Mouse (Mus musculus) MEL (cell line): ENCODE measurements around the gene Tmem132b. TPM values are rescaled to one million over a fixed set of nuclear protein-coding genes. Genes with fewer than 3 reads are reported as not detected.

Source experiments
- DNase-seq: peaks from one replicate; pipeline ENCODE4 v3.0.0; 2011; ENCODE audit warnings: low read depth, low spot score
- H3K27ac ChIP-seq: 2 replicates; pipeline ENCODE4 v1.5.1; 2012; ENCODE audit warnings: low read depth, mild to moderate bottlenecking, control low read depth, low read length, moderate library complexity; ENCODE audit not compliant: control insufficient read depth
- H3K27me3 ChIP-seq, 2 experiments: fragments of 150-350 bp in 1 of 2; sonication (generic) in 1 of 2; 2 replicates each; pipeline ENCODE4 v1.6.1; 2012; ENCODE audit warnings: low read length in 2 of 2, mild to moderate bottlenecking in 2 of 2, improper control_type of control experiment in 1 of 2, moderate library complexity in 1 of 2; ENCODE audit not compliant: insufficient read depth in 2 of 2, control insufficient read depth in 1 of 2
- H3K36me3 ChIP-seq, 2 experiments: 2 replicates each; pipeline ENCODE4 v1.6.1; 2012 to 2014; ENCODE audit warnings: low read length in 2 of 2, improper control_type of control experiment in 1 of 2, inconsistent platforms in 1 of 2, mild to moderate bottlenecking in 1 of 2; ENCODE audit not compliant: insufficient read depth in 2 of 2, control insufficient read depth in 1 of 2
- H3K4me1 ChIP-seq, 2 experiments: fragments of 150-350 bp in 1 of 2; sonication (generic) in 1 of 2; 2 replicates each; pipeline ENCODE4 v1.6.1; 2012; ENCODE audit warnings: low read length in 2 of 2, improper control_type of control experiment in 1 of 2, mild to moderate bottlenecking in 1 of 2; ENCODE audit not compliant: insufficient read depth in 2 of 2, control insufficient read depth in 1 of 2
- H3K4me3 ChIP-seq, 2 experiments: fragments of 150-350 bp in 1 of 2; sonication (generic) in 1 of 2; 2 replicates each; pipeline ENCODE4 v1.5.1; 2012; ENCODE audit warnings: low read depth in 2 of 2, low read length in 2 of 2, mild to moderate bottlenecking in 2 of 2, moderate library complexity in 2 of 2, control low read depth in 1 of 2, improper control_type of control experiment in 1 of 2; ENCODE audit not compliant: control insufficient read depth in 1 of 2, insufficient read depth in 1 of 2
- H3K79me2 ChIP-seq: 2 replicates; pipeline ENCODE4 v1.6.1; 2012; ENCODE audit warnings: mild to moderate bottlenecking, low read length, moderate library complexity; ENCODE audit not compliant: control insufficient read depth, poor library complexity, insufficient read depth
- H3K9ac ChIP-seq: 2 replicates; pipeline ENCODE4 v1.6.1; 2012; ENCODE audit warnings: low read depth, mild to moderate bottlenecking, control low read depth, low read length, moderate library complexity; ENCODE audit not compliant: control insufficient read depth, poor library complexity, severe bottlenecking
- H3K9me3 ChIP-seq: fragments of 150-350 bp; sonication (generic); replicated peaks from 2 replicates; pipeline ENCODE4 v1.6.1; 2012; ENCODE audit warnings: mild to moderate bottlenecking, low read length, improper control_type of control experiment, moderate library complexity; ENCODE audit not compliant: insufficient read depth
- CHD1 ChIP-seq: IDR thresholded peaks from 2 replicates; pipeline ENCODE4 v1.6.1; 2012; ENCODE audit warnings: low read depth, mild to moderate bottlenecking, inconsistent platforms, low read length, improper control_type of control experiment
- CTCF ChIP-seq, 3 experiments: IDR thresholded peaks in 2 of 3; conservative IDR thresholded peaks in 1 of 3; 2 replicates each; pipeline ENCODE4 v1.5.1; 2011 to 2012; ENCODE audit warnings: low read length in 3 of 3, low read depth in 2 of 3, mild to moderate bottlenecking in 2 of 3, improper control_type of control experiment in 1 of 3, inconsistent platforms in 1 of 3, mixed read lengths in 1 of 3, moderate library complexity in 1 of 3; ENCODE audit not compliant: control insufficient read depth in 1 of 3, insufficient read depth in 1 of 3, poor library complexity in 1 of 3, severe bottlenecking in 1 of 3
- EP300 ChIP-seq, 2 experiments: IDR thresholded peaks; 2 replicates each; pipeline ENCODE4 v1.6.1; 2011; ENCODE audit warnings: improper control_type of control experiment in 2 of 2, low read length in 2 of 2, low read depth in 1 of 2, mild to moderate bottlenecking in 1 of 2
- GABPA ChIP-seq: IDR thresholded peaks from 2 replicates; pipeline ENCODE4 v1.6.1; 2012; ENCODE audit warnings: low read depth, mild to moderate bottlenecking, inconsistent platforms, low read length, improper control_type of control experiment, moderate library complexity
- HCFC1 ChIP-seq: IDR thresholded peaks from 2 replicates; pipeline ENCODE4 v1.6.1; 2012; ENCODE audit warnings: low read depth, mild to moderate bottlenecking, inconsistent platforms, low read length, improper control_type of control experiment, moderate library complexity
- JUND ChIP-seq: IDR thresholded peaks from 2 replicates; pipeline ENCODE4 v1.6.1; 2011; ENCODE audit warnings: low read depth, mild to moderate bottlenecking, improper control_type of control experiment, low read length
- KAT2A ChIP-seq: conservative IDR thresholded peaks from 2 replicates; pipeline ENCODE4 v1.6.1; 2012; ENCODE audit warnings: low read depth, low read length, improper control_type of control experiment, inconsistent platforms
- MAX ChIP-seq: IDR thresholded peaks from 2 replicates; pipeline ENCODE4 v1.6.1; 2011; ENCODE audit warnings: low read length, improper control_type of control experiment
- MAZ ChIP-seq: IDR thresholded peaks from 2 replicates; pipeline ENCODE4 v1.6.1; 2012; ENCODE audit warnings: low read depth, mild to moderate bottlenecking, inconsistent platforms, low read length, improper control_type of control experiment
- MYB ChIP-seq: IDR thresholded peaks from 2 replicates; pipeline ENCODE4 v1.6.1; 2011; ENCODE audit warnings: mild to moderate bottlenecking, low read depth, low read length, improper control_type of control experiment
- MYC ChIP-seq: IDR thresholded peaks from 2 replicates; pipeline ENCODE4 v1.6.1; 2011; ENCODE audit warnings: low read depth, mild to moderate bottlenecking, low read length, improper control_type of control experiment, moderate library complexity
- NRF1 ChIP-seq: IDR thresholded peaks from 2 replicates; pipeline ENCODE4 v1.6.1; 2014; ENCODE audit warnings: low read depth, mild to moderate bottlenecking, inconsistent platforms, low read length, improper control_type of control experiment, moderate library complexity; ENCODE audit not compliant: poor library complexity, insufficient read depth, severe bottlenecking
- POLR2AphosphoS2 ChIP-seq: IDR thresholded peaks from 2 replicates; pipeline ENCODE4 v1.6.1; 2011; ENCODE audit warnings: low read length, improper control_type of control experiment
- POLR2AphosphoS5 ChIP-seq: IDR thresholded peaks from 2 replicates; pipeline ENCODE4 v1.6.1; 2012; ENCODE audit warnings: low read depth, borderline replicate concordance, mild to moderate bottlenecking, inconsistent platforms, low read length, moderate library complexity, mixed read lengths
- RAD21 ChIP-seq: IDR thresholded peaks from 2 replicates; pipeline ENCODE4 v1.6.1; 2011; ENCODE audit warnings: mild to moderate bottlenecking, low read depth, low read length, improper control_type of control experiment
- SIN3A ChIP-seq: IDR thresholded peaks from 2 replicates; pipeline ENCODE4 v1.6.1; 2012; ENCODE audit warnings: low read length, improper control_type of control experiment, inconsistent platforms
- TAL1 ChIP-seq: IDR thresholded peaks from 2 replicates; pipeline ENCODE4 v1.6.1; 2012; ENCODE audit warnings: mild to moderate bottlenecking, inconsistent platforms, low read length, moderate library complexity, mixed read lengths
- TCF12 ChIP-seq: IDR thresholded peaks from 2 replicates; pipeline ENCODE4 v1.6.1; 2014; ENCODE audit warnings: low read depth, mild to moderate bottlenecking, inconsistent platforms, low read length, improper control_type of control experiment, moderate library complexity
- UBTF ChIP-seq: IDR thresholded peaks from 2 replicates; pipeline ENCODE4 v1.6.1; 2012; ENCODE audit warnings: low read depth, mild to moderate bottlenecking, inconsistent platforms, low read length, improper control_type of control experiment, moderate library complexity, borderline replicate concordance; ENCODE audit not compliant: insufficient read depth
- USF1 ChIP-seq: IDR thresholded peaks from 2 replicates; pipeline ENCODE4 v1.6.1; 2014; ENCODE audit warnings: low read depth, mild to moderate bottlenecking, inconsistent platforms, low read length, improper control_type of control experiment, moderate library complexity
- ZKSCAN1 ChIP-seq: IDR thresholded peaks from 2 replicates; pipeline ENCODE4 v1.6.1; 2012; ENCODE audit warnings: low read depth, mild to moderate bottlenecking, inconsistent platforms, low read length, improper control_type of control experiment, moderate library complexity
- ZMIZ1 ChIP-seq: IDR thresholded peaks from 2 replicates; pipeline ENCODE4 v1.6.1; 2012; ENCODE audit warnings: low read depth, mild to moderate bottlenecking, inconsistent platforms, low read length, improper control_type of control experiment, moderate library complexity
- ZNF384 ChIP-seq: IDR thresholded peaks from 2 replicates; pipeline ENCODE4 v1.6.1; 2012; ENCODE audit warnings: low read depth, mild to moderate bottlenecking, inconsistent platforms, low read length, improper control_type of control experiment
- polyA plus RNA-seq, 2 experiments: library from polyadenylated mRNA; stranded (reverse) in 1 of 2; unstranded in 1 of 2; fragments of >175 nt in 1 of 2; fragments of >200 nt in 1 of 2; gene quantifications; 2 replicates each; pipeline versions ENCODE4 v1.2.1 to v1.2.4; 2012; ENCODE audit warnings: low replicate concordance in 2 of 2, low read depth in 1 of 2; ENCODE audit not compliant: insufficient read length in 2 of 2, insufficient read depth in 1 of 2, missing spikeins in 1 of 2
- total RNA-seq: library from RNA; depleted of rRNA; stranded (reverse); fragments of 300-350 nt; gene quantifications from 2 replicates; pipeline ENCODE4 v1.2.3, GENCODE M21; 2012

Gene Tmem132b
- total and polyA plus RNA-seq, 3 experiments, result not detected

- TF ChIP-seq USF1 (no peak), POLR2AphosphoS2 (no peak), UBTF (no peak), MYC (no peak), GABPA (no peak), ZMIZ1 (no peak), MAZ (no peak), CTCF (IDR thresholded peaks at IDR 0.05 in 2 of 3, conservative IDR thresholded peaks at IDR 0.05 in 1 of 3; ENCODE audit: control insufficient read depth in 1 of 3, insufficient read depth in 1 of 3, low read depth in 2 of 3, low read length in 3 of 3, poor library complexity in 1 of 3, severe bottlenecking in 1 of 3) (no peak; a peak in 1 of 6 replicates), ZNF384 (no peak), RAD21 (no peak), POLR2AphosphoS5 (no peak), MAX (no peak), KAT2A (no peak), TCF12 (no peak), CHD1 (no peak), TAL1 (no peak), ZKSCAN1 (no peak), JUND (no peak)
- TF ChIP-seq, all 39 proteins: peak for 0
- H3K9me3 ChIP-seq, result no peaks in the 10 kb centered on the region
- no peak for DNase-seq
- H3K36me3 ChIP-seq, result no peaks in the 10 kb centered on the region
- no peak overlapping the region for H3K27ac ChIP-seq
- H3K79me2 ChIP-seq, result no peaks in the 10 kb centered on the region
- H3K4me3 ChIP-seq, result no peak overlapping the region
- no peaks in the 10 kb centered on the region for H3K27me3 ChIP-seq
- no peak overlapping the region for H3K9ac ChIP-seq
- H3K4me1 ChIP-seq, result no peaks in the 10 kb centered on the region
These were observed 195.9 kb downstream of the Tmem132b start for GRCm38 (mm10) chr5:125727436-125727835.

- TF ChIP-seq EP300 (IDR thresholded peaks at IDR 0.05; ENCODE audit: low read depth in 1 of 2, low read length in 2 of 2) (no peak), MYB (no peak), SIN3A (no peak), GABPA (no peak), KAT2A (no peak), TAL1 (no peak), MAZ (no peak), CTCF (IDR thresholded peaks at IDR 0.05 in 2 of 3, conservative IDR thresholded peaks at IDR 0.05 in 1 of 3; ENCODE audit: control insufficient read depth in 1 of 3, insufficient read depth in 1 of 3, low read depth in 2 of 3, low read length in 3 of 3, poor library complexity in 1 of 3, severe bottlenecking in 1 of 3) (no peak), NRF1 (no peak), HCFC1 (no peak)
- TF ChIP-seq, all 39 proteins: peak for 0
- no peak for DNase-seq
- Histone ChIP-seq H3K9ac (no peak overlapping the region), H3K4me1 (no peaks in the 10 kb centered on the region), H3K79me2 (no peaks in the 10 kb centered on the region), H3K27ac (no peak overlapping the region), H3K36me3 (no peaks in the 10 kb centered on the region), H3K9me3 (no peaks in the 10 kb centered on the region), H3K4me3 (no peak overlapping the region), H3K27me3 (no peaks in the 10 kb centered on the region)
These were observed 196.4 kb downstream of the Tmem132b start for GRCm38 (mm10) chr5:125727936-125728335.
